Mouse (Mus musculus) neural tube, embryonic 14.5 days (tissue): ENCODE measurements around the gene Pms1. TPM values are rescaled to one million over a fixed set of nuclear protein-coding genes. Genes with fewer than 3 reads are reported as not detected.
"Not testable (repeated sequence)": the region's sequence is repeated elsewhere in the genome, so short reads cannot be mapped to it uniquely, and the experiment has no call there.

Source experiments
- ATAC-seq: fragments of 200-750 bp; cut with Nextera tagmentation; 2 replicates; pipeline ENCODE4 v1.8.0; 2017; ENCODE audit warnings: low read depth, mild to moderate bottlenecking, moderate TSS enrichment, moderate library complexity
- H3K27ac ChIP-seq: fragments of 300-500 bp; sonication (generic); 2 replicates; pipeline ENCODE4 v1.5.1; 2014; ENCODE audit warnings: low read depth, mild to moderate bottlenecking, control low read depth, low read length, moderate library complexity, mixed read lengths
- H3K27me3 ChIP-seq: fragments of 300-500 bp; sonication (generic); 2 replicates; pipeline ENCODE4 v1.6.1; 2014; ENCODE audit warnings: low read length; ENCODE audit not compliant: control insufficient read depth, insufficient read depth
- H3K36me3 ChIP-seq: fragments of 300-500 bp; sonication (generic); 2 replicates; pipeline ENCODE4 v1.6.1; 2014; ENCODE audit warnings: low read length, mixed read lengths; ENCODE audit not compliant: control insufficient read depth, insufficient read depth
- H3K4me1 ChIP-seq: fragments of 300-500 bp; sonication (generic); 2 replicates; pipeline ENCODE4 v1.6.1; 2014; ENCODE audit warnings: low read length; ENCODE audit not compliant: control insufficient read depth, insufficient read depth
- H3K4me2 ChIP-seq: fragments of 300-500 bp; sonication (generic); 2 replicates; pipeline ENCODE4 v1.6.1; 2014; ENCODE audit warnings: mild to moderate bottlenecking, low read depth, low read length, control low read depth
- H3K4me3 ChIP-seq: fragments of 300-500 bp; sonication (generic); 2 replicates; pipeline ENCODE4 v1.5.1; 2014; ENCODE audit warnings: low read depth, low read length, control low read depth, mixed read lengths
- H3K9ac ChIP-seq: fragments of 300-500 bp; sonication (generic); replicated peaks from 2 replicates; pipeline ENCODE4 v1.6.1; 2014; ENCODE audit warnings: low read depth, mild to moderate bottlenecking, control low read depth, low read length, mixed read lengths
- H3K9me3 ChIP-seq: fragments of 300-500 bp; sonication (generic); 2 replicates; pipeline ENCODE4 v1.6.1; 2016; ENCODE audit warnings: low read length; ENCODE audit not compliant: control insufficient read depth
- WGBS: fragments of 180-500 bp; shearing (Covaris S2); extraction: QIAGEN DNeasy Blood & Tissue Kit; methylation state at CpG from one replicate; pipeline ENCODE4 v1.1.7; 2014; 5-methylcytosine and 5-hydroxymethylcytosine counted together
- polyA plus RNA-seq: library from polyadenylated mRNA; unstranded; fragments of >200 nt; fragmentation: Nextera tagmentation; extraction: Ambion mirVana; gene quantifications from 2 replicates; pipeline ENCODE4 v1.2.1, GENCODE M21; 2014

The Pms1 gene
- polyA plus RNA-seq, 1 experiment from 2014 or later, result 12.1 TPM

DNA sequence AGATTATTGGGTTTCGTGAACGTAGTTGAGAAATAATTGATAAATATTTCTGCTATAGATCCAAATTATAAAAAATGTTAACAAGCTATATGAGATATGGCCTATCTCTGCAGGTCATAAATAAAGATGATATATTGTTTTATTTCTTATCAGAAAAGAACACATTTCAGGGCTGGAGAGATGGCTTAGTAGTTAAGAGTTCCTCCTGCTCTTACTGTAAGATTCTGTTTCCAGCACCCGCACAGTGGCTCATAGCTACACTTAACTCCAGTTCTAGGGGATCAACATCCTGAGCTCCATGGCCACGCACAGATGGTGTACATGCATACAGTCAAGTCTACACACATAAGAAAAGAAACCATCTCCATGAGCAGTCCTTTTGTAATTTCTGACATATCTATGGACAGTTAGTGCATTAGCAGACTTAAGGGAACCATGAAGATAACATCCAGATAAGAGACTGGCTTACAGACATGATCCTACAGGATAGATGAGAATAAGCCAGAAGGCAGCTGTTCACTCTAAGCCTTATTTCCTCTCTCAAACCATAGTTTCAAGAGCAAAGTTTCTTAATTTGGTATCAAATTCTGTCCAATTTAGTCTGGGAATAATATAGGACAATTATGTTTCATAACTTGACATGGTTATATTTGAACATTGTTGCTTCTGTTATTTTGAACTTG lies 25.0 kb upstream of the Pms1 start:
- Histone ChIP-seq H3K9me3 (no peaks in the 10 kb centered on the region), H3K9ac (no peak overlapping the region), H3K4me2 (no peak overlapping the region), H3K27ac (no peak overlapping the region), H3K27me3 (no peaks in the 10 kb centered on the region), H3K4me1 (no peaks in the 10 kb centered on the region), H3K4me3 (no peak overlapping the region), H3K36me3 (peaks cover 17% of the 10 kb centered on the region)
- WGBS, result 96% methylated on average over 4 of the region's 4 CpGs
- ATAC-seq, result no peak

- Histone ChIP-seq H3K9me3 (no peaks in the 10 kb centered on the region), H3K36me3 (peaks cover 2% of the 10 kb centered on the region), H3K27ac (peak within 1 kb of the TSS; percentile 82), H3K4me3 (peak within 1 kb of the TSS; percentile 45), H3K4me1 (0 out of 2 replicates have a peak, but pooled peaks cover 4% of the 10 kb centered on the region), H3K9ac (peak within 1 kb of the TSS; percentile 62), H3K27me3 (no peaks in the 10 kb centered on the region), H3K4me2 (peak within 1 kb of the TSS; percentile 46)
- peak; percentile 99 for ATAC-seq
- 2% methylated on average over 27 of the region's 27 CpGs for WGBS
These were observed 16.5 kb upstream of the Pms1 start, which contains the start of gene Osgepl1 for GRCm38 (mm10) chr1:53312989-53313967. Gene Osgepl1 (plus strand): TSS chr1:53313624.

DNA sequence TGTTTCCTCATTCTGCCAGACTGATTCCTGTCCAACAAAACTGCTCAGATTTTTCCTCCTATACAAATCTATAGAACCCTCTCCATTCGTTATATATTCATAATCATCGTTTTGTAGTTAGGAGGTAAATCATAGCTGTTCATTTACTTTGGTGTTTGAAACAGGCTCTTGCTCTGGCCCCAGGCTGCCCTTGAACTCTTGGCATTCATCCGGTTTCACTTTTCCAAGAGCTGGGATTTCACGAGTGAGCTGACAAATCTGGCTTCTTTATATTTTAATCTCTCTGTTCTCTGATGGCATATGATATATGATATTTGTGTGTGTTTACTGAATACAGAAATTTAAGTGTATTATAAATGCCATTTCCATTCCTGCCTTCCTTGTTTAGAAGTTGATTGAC lies 3.7 kb upstream of the Pms1 start:
- H3K27me3 ChIP-seq, result no peaks in the 10 kb centered on the region
- WGBS, result 94% methylated on average over 4 of the region's 4 CpGs

GRCm38 (mm10) chr1:53291197-53291596 lies 5.6 kb downstream of the Pms1 start:
- ATAC-seq, result no peak
- 89% methylated on average over 3 of the region's 3 CpGs for WGBS
- Histone ChIP-seq H3K9ac (no peak overlapping the region), H3K4me3 (no peak overlapping the region), H3K27me3 (no peaks in the 10 kb centered on the region), H3K9me3 (no peaks in the 10 kb centered on the region), H3K27ac (no peak overlapping the region), H3K4me2 (no peak overlapping the region), H3K36me3 (no peaks in the 10 kb centered on the region), H3K4me1 (no peaks in the 10 kb centered on the region)

More for the DNA sequence above, 3.7 kb upstream of the Pms1 start:
- no peak overlapping the region for H3K4me2 ChIP-seq
- no peak overlapping the region for H3K27ac ChIP-seq
- no peak overlapping the region for H3K9ac ChIP-seq
- H3K4me1 ChIP-seq, result peaks cover 3% of the 10 kb centered on the region; the same call in 1 of the 2 replicates
- H3K4me3 ChIP-seq, result no peak overlapping the region
- H3K9me3 ChIP-seq, result no peaks in the 10 kb centered on the region
- no peak for ATAC-seq
- H3K36me3 ChIP-seq, result peaks cover 3% of the 10 kb centered on the region; the same call in 1 of the 2 replicates

DNA sequence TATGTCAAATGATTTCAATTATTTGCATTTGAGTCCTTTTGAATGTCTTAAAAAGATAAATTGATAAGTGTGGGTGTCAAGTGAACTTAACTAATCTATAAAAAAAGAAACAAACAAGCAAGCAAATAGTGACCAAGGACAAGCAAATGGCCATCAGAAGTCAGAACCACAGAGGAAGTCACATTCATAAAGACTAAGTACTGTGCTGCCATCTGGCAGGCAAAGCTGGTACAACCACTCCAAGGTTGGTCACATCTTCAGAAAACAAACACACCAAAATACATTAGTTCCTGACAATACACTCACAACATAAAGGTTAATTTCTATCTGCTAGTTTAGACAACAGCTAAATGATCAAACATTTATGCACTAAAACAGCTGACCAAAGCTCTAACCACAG lies 24.2 kb downstream of the Pms1 start:
- Histone ChIP-seq H3K27ac (no peak overlapping the region), H3K36me3 (no peaks in the 10 kb centered on the region), H3K9me3 (no peaks in the 10 kb centered on the region), H3K27me3 (no peaks in the 10 kb centered on the region), H3K4me1 (no peaks in the 10 kb centered on the region), H3K9ac (no peak overlapping the region), H3K4me2 (no peak overlapping the region), H3K4me3 (no peak overlapping the region)
- ATAC-seq, result 0 out of 2 replicates have a peak, but pooled peaks have one; percentile 44

DNA sequence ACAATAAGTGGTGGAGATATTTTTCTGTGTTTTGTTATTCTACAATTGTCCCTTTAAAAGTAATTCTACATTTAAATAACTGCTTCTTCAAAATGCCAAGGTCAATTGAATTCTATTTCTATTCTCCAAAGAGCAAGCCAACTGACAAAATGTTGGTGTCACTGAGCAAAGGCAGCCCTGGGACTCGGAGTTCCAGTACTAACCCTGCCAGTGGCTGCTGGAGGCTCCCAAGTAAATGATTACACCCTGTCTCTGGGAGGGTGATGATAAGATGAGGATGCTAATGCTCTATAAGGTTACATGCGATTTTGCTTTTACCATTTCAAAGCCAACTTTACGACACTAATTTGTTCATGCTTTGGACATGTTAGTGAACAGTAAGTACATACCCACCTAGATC lies 26.9 kb downstream of the Pms1 start:
- Histone ChIP-seq H3K4me1 (no peaks in the 10 kb centered on the region), H3K36me3 (no peaks in the 10 kb centered on the region), H3K4me3 (no peak overlapping the region), H3K9ac (no peak overlapping the region), H3K27ac (no peak overlapping the region), H3K4me2 (no peak overlapping the region), H3K9me3 (no peaks in the 10 kb centered on the region), H3K27me3 (no peaks in the 10 kb centered on the region)
- WGBS, result 89% methylated on average over 3 of the region's 3 CpGs
- no peak for ATAC-seq

GRCm38 (mm10) chr1:53264958-53265612 lies 31.7 kb downstream of the Pms1 start:
- not testable (repeated sequence) for H3K4me3 ChIP-seq, H3K27ac ChIP-seq, H3K36me3 ChIP-seq, ATAC-seq, H3K9me3 ChIP-seq, H3K9ac ChIP-seq, H3K4me2 ChIP-seq, H3K4me1 ChIP-seq, H3K27me3 ChIP-seq

DNA sequence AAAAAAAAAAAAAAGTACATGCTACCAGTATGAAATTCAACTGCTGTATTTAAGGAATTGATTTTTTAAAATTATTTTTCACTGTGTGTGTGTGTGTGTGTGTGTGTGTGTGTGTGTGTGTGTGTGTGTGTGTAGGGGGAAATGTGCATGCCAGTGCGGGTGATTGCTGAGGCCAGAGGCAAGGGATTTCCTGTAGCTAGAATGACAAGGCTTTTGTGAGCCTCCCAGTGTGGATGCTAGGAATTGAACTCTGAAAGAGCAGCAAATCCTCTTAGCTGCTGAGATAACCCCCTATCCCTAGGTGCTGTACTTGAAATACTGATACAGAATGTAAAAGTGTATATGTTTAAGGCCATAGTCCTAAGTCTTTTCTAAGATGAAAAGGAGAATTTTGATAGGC lies 70.8 kb downstream of the Pms1 start:
- no peak overlapping the region for H3K27ac ChIP-seq
- no peaks in the 10 kb centered on the region for H3K4me1 ChIP-seq
- no peak overlapping the region for H3K4me2 ChIP-seq
- no peaks in the 10 kb centered on the region for H3K27me3 ChIP-seq
- no peaks in the 10 kb centered on the region for H3K36me3 ChIP-seq
- no peak overlapping the region for H3K9ac ChIP-seq
- ATAC-seq, result no peak
- H3K4me3 ChIP-seq, result no peak overlapping the region
- WGBS, result 78% methylated on average over 1 of the region's 1 CpGs
- no peaks in the 10 kb centered on the region for H3K9me3 ChIP-seq
